Mouse (Mus musculus) cerebellum, adult (tissue): ENCODE measurements at regions not wholly inside any gene's neighbourhood (a gene's known extent, or its start where the extent isn't known, plus 50 kb on each side); places are given as distances from the start of the nearest gene placed in this dataset.

Experiments
- ATAC-seq: cut with Nextera tagmentation; 2 replicates; pipeline ENCODE4 v1.9.2; 2017; ENCODE audit warnings: mild to moderate bottlenecking, moderate library complexity, mixed read lengths; ENCODE audit not compliant: insufficient number of reproducible peaks, low FRiP score, low TSS enrichment

DNA sequence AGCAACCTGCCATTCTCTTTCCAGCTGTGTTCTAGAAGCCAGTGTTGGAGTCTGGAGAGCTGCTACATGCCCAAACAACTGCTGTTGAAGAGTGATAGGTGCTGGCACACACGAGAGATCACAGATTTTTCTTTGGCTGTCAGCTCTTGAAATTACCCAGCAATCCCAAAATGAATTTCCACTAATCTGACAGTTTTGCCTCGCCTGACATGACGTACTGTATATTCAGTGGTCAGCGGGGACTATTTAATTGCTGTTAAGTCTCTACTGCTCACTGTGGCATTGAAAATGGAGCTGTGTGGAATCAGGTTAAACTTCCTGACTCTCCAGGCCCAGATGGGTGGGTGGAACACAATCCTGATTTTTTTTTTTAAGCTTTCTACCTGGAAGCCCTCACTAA, 222.5 kb downstream of the Gm11011 start:
- ATAC-seq: no peak

- no peak for ATAC-seq
These were observed 227.3 kb downstream of the Gm11011 start for GRCm38 (mm10) chr2:169360272-169360671.

GRCm38 (mm10) chr2:169357400-169357799, 230.1 kb downstream of the Gm11011 start:
- ATAC-seq: no peak

DNA sequence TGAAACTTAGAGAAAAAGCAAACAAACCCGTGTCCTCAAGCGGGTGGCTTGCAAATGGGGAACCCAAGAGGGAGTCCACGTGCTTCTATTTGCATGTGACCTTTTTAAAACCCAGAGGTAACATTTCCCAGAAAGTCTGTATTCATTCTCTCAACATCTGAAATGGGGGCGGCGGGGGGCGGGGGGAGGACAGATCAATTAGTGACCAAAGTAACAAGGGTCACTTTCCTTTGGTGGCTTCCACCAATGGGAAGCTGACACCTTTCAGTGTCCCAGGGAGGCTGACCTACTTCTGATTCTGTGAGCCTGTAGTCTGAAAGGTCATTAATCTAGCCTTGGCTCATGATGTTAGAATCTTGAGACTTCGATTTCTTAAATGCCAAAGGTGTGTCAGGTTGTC, 236.0 kb downstream of the Gm11011 start:
- ATAC-seq: no peak

GRCm38 (mm10) chr2:169346107-169346506, 241.4 kb downstream of the Gm11011 start:
- ATAC-seq: no peak

DNA sequence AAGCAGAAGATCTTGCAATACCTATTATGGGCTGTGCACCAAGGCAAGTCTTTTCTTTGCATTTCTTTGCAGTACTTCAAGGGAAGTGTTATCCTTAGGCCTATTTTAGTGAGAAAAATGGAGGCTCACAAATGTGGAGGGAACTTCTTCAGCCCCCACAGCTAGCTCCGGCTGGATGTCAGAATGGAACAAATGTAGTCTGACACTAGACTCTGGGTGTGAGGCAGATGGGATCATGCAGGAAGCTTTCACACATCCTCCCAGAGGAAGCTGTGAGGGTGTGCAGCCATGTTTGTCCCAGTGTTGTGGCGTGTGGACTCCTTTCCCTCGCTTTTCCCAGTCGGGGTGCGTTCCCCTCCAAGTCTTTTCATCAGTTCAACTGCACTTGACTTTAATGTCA, 268.0 kb downstream of the Gm11011 start:
- no peak for ATAC-seq

DNA sequence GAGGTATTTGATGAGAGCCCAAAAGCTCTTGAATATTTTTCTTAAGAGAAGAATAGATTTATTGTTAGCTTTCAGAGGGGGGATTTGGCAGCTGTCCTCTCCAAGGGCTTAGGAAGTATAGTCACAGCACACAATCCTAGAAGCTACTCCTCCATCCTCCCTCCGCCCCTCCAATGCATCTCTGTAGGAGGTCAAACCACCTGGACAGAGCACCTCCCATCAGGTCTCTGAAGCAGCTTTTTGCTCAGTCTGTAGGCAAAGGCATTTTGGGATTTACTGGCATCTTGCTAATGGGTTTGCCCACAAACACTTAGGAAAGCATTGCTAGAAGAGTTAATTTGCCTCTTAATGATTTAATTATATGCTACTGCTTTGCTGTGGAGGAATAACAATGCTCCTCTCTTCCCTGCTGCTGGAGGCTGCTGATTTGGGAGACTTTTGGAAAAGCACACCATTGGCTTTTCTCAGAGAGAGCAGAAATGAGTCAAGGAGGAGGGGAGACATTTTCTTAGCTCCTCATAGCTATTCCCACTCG, 273.1 kb downstream of the Gm11011 start:
- ATAC-seq: no peak

DNA sequence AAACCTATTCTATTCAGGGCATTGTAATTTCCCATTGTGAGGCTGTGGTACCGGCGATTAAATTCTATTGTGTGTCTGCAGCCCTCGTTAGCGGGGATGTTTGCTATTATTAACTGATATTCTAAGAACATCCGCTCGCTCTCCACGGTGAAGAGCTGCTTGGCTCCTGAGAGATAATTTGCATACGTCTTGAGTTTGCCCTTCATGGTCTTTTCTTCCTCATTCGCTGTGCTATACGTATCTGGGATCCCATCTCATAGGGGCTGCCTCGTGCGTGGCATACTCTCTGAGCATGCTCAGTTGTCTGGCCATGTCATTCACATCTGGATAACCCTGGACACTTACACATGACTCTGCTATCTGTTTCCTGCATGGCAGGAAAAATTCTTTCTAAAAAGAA, 275.7 kb downstream of the Gm11011 start:
- no peak for ATAC-seq

GRCm38 (mm10) chr2:169311356-169311755, 276.2 kb downstream of the Gm11011 start:
- ATAC-seq: no peak

- no peak for ATAC-seq
These were observed 283.2 kb downstream of the Gm11011 start for GRCm38 (mm10) chr2:169304360-169304759.

- ATAC-seq: no peak
These were observed 286.6 kb downstream of the Gm11011 start for GRCm38 (mm10) chr2:169300966-169301365.

DNA sequence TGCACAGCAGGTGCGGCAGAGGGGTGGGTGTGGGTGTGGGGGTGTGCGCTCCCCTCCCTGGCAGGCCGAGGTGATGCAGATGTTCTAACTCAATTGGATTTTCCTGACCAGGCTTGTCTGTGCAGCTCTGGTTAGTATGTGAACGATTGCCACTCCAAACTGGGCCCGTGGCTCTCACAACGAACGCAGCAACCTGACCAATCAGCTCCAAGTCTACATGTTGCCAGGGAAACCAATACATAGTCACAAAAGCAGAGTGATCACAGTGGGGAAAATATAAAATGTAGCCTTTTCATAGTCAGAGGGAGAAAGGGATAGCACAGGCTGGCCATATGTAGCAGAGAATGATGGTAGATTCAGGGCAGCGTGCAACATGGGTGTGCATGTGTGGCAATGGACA, 287.1 kb downstream of the Gm11011 start:
- ATAC-seq: no peak

DNA sequence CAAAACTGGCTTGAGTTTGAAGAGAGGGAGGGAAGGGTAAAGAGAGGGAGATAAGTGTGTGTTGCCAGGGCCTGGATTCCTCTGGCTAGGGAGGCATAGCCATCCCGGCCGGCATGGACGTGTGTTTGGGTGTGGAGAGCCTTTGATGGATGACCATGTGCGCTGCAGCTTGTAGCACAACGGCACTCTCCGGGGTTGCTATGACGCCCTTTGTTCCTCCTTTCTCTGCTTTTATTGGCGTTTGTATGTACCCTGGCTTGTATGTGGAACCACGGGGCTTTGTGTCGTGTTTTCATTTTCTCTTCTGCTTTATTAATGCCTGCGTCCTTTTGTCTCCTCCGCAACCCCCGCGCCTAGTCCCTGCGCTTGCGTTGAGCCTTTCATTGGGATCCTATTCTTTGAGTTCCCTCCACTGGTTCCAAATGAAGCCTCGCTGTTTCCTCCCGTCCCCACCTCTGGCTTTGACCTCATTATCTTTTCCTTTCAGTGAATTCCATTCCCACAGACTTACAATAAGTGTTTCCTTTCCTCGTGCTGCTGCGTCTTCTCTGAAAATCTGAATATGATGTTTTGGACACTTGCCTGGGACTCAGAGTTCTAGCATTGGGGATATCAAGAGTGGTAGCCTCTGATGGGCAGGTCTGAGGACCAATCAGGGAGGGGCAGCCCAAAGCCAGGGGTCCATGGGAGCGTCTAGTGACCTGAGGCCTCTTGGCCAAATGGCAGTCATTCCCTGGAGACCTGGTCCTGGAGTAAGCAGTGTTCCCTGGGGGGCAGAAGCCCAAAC, 289.5 kb downstream of the Gm11011 start:
- no peak for ATAC-seq

GRCm38 (mm10) chr2:169297226-169297625, 290.3 kb downstream of the Gm11011 start:
- ATAC-seq: no peak

GRCm38 (mm10) chr2:169293351-169293750, 294.2 kb downstream of the Gm11011 start:
- ATAC-seq: no peak

DNA sequence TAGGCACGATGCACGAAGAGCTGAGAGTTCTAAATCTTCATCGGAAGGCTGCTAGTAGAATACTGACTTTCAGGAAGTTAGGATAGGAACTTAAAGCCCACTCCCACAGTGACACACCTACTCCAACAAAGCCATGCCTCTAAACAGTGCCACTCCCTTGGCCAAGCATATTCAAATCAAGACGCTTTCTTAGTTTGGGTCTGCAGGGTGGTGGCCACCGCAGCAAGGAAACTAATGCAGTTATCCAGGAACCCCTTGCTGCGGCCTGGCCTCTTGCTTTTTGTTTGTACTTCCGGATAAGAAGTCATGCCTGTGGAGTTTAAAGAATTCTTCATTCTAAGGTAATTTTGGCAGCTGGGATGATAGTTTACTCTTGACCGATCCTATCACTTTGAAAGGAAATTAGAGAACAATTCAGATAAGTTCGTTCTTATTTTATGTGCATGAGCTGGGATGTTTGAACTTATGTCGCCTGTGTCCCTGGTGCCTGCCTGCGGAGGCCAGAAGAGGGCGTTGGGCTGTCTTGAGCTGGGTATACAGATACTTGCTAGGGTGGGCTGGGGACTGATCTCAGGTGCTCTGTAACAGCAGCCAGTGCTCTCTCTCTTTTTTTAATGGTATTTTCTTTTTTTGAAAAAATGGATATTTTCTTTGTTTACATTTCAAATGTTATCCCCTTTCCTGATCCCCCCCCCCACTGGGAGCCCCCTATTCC, 298.5 kb downstream of the Gm11011 start:
- no peak for ATAC-seq

- no peak for ATAC-seq
These were observed 300.8 kb downstream of the Gm11011 start for GRCm38 (mm10) chr2:169286701-169287100.

DNA sequence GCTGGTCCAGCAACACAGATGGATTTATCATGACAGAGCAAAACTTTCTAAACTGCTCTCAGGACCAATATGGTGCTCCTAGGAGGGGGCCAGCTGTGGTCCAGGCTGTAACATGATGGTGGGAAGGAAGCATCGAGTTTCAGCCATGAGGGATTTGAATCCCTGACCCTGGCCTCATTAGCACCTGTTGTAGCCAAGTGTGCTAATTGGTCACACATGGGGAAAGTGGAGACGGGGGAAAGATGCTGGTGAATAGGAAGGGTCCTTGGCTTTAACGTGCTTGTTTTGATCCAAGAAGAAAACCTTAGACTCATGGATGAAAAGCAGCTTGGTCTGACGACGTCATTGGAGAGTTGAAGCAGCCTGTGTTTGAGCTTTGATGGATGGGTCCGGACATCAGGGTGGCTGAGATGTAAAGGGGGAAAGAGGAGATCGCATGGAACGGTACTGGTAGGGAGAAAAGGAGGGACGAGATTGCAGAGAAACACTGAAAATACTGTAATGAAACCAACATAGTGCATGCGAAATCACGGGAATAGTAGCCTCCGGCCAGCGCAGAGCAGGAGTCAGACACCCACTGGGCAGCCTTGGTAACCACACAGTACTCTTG, 304.9 kb downstream of the Gm11011 start:
- no peak for ATAC-seq

- no peak for ATAC-seq
These were observed 312.2 kb downstream of the Gm11011 start for GRCm38 (mm10) chr2:169275371-169275770.

- no peak for ATAC-seq
These were observed 313.4 kb downstream of the Gm11011 start for GRCm38 (mm10) chr2:169274101-169274500.

DNA sequence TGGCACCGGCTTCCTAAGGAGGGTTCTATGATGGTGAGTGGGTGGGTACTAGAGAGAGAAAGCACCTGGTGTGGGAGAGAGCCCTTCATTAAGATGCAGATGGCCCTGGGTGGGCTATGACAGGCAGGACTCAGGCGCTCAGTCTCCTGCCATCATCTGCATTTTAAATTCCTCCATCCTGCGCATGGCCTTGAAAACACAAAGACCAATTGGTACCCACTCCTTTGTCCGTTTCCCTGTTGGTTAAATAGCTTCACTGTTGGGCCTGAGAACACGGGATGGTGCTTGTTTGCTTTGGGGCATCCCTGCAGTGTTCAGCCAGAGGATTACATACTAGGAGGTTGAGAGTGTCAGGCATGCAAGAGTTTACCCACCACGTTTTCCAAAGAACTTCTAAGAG, 314.9 kb downstream of the Gm11011 start:
- no peak for ATAC-seq
